Mouse (Mus musculus) limb, embryonic 11.5 days (tissue): Measurements from ENCODE around the gene Tnip1. TPM values are rescaled to one million over a fixed set of nuclear protein-coding genes. Genes with fewer than 3 reads are reported as not detected.

Experiments used
- ATAC-seq: fragments of 200-750 bp; cut with Nextera tagmentation; 2 replicates; pipeline ENCODE4 v1.8.0; 2017; ENCODE audit warnings: low read depth; ENCODE audit not compliant: insufficient number of reproducible peaks, low FRiP score, low TSS enrichment
- DNase-seq: peaks from one replicate; pipeline ENCODE4 v3.0.0-alpha.2; 2015; ENCODE audit warnings: low spot score
- H3K27ac ChIP-seq: fragments of 300-500 bp; sonication (generic); replicated peaks from 2 replicates; pipeline ENCODE4 v1.5.1; 2014; ENCODE audit warnings: low read depth, mild to moderate bottlenecking, low read length
- H3K27me3 ChIP-seq: fragments of 300-500 bp; sonication (generic); 2 replicates; pipeline ENCODE4 v1.6.1; 2014; ENCODE audit warnings: mild to moderate bottlenecking, low read length, mixed read lengths; ENCODE audit not compliant: control insufficient read depth, insufficient read depth
- H3K36me3 ChIP-seq: fragments of 300-500 bp; sonication (generic); 2 replicates; pipeline ENCODE4 v1.6.1; 2014; ENCODE audit warnings: mild to moderate bottlenecking, low read length, moderate library complexity, mixed read lengths; ENCODE audit not compliant: control insufficient read depth, insufficient read depth
- H3K4me1 ChIP-seq: fragments of 300-500 bp; sonication (generic); 2 replicates; pipeline ENCODE4 v1.6.1; 2014; ENCODE audit warnings: low read length, mixed read lengths; ENCODE audit not compliant: control insufficient read depth, insufficient read depth
- H3K4me2 ChIP-seq: fragments of 300-500 bp; sonication (generic); 2 replicates; pipeline ENCODE4 v1.6.1; 2014; ENCODE audit warnings: low read depth, mild to moderate bottlenecking, moderate library complexity; ENCODE audit not compliant: severe bottlenecking
- H3K4me3 ChIP-seq: fragments of 300-500 bp; sonication (generic); 2 replicates; pipeline ENCODE4 v1.5.1; 2014; ENCODE audit warnings: low read depth, low read length
- H3K9ac ChIP-seq: fragments of 300-500 bp; sonication (generic); 2 replicates; pipeline ENCODE4 v1.6.1; 2014; ENCODE audit warnings: mild to moderate bottlenecking, low read length
- H3K9me3 ChIP-seq: fragments of 300-500 bp; sonication (generic); 2 replicates; pipeline ENCODE4 v1.6.1; 2016; ENCODE audit warnings: low read length; ENCODE audit not compliant: control insufficient read depth
- WGBS: fragments of 180-500 bp; shearing (Covaris S2); extraction: QIAGEN DNeasy Blood & Tissue Kit; methylation state at CpG from one replicate; pipeline ENCODE4 v1.1.7; 2014; 5-methylcytosine and 5-hydroxymethylcytosine counted together
- polyA plus RNA-seq: library from polyadenylated mRNA; unstranded; fragments of >200 nt; fragmentation: Nextera tagmentation; extraction: Ambion mirVana; gene quantifications from 2 replicates; pipeline ENCODE4 v1.2.1, GENCODE M21; 2014

Gene Tnip1
- polyA plus RNA-seq, 1 experiment from 2014 or later, result 13.4 TPM

GRCm38 (mm10) chr11:54884197-54884828 lies 78.4 kb downstream of the Tnip1 start:
- H3K4me1 ChIP-seq, result peaks cover 5% of the 10 kb centered on the region; the same call in 1 of the 2 replicates
- no peaks in the 10 kb centered on the region for H3K36me3 ChIP-seq
- H3K27ac ChIP-seq, result no peak overlapping the region
- ATAC-seq (no peak), DNase-seq (no peak)
- H3K9me3 ChIP-seq, result no peaks in the 10 kb centered on the region
- peaks cover 3% of the 10 kb centered on the region; the same call in 1 of the 2 replicates for H3K27me3 ChIP-seq
- H3K4me3 ChIP-seq, result no peak overlapping the region
- H3K4me2 ChIP-seq, result no peak overlapping the region
- no peak overlapping the region for H3K9ac ChIP-seq
- WGBS, result 74% methylated on average over 5 of the region's 5 CpGs

GRCm38 (mm10) chr11:54882671-54883070 lies 80.0 kb downstream of the Tnip1 start:
- 34% methylated on average over 8 of the region's 8 CpGs for WGBS
- peaks cover 5% of the 10 kb centered on the region; the same call in 1 of the 2 replicates for H3K4me1 ChIP-seq
- H3K4me2 ChIP-seq, result no peak overlapping the region
- no peak for DNase-seq
- no peaks in the 10 kb centered on the region for H3K9me3 ChIP-seq
- no peak overlapping the region for H3K4me3 ChIP-seq
- H3K36me3 ChIP-seq, result no peaks in the 10 kb centered on the region
- peaks cover 1% of the 10 kb centered on the region; the same call in 1 of the 2 replicates for H3K27me3 ChIP-seq
- ATAC-seq, result no peak
- no peak overlapping the region for H3K9ac ChIP-seq
- H3K27ac ChIP-seq, result no peak overlapping the region

GRCm38 (mm10) chr11:54881051-54881474 lies 81.7 kb downstream of the Tnip1 start:
- no peak overlapping the region for H3K4me3 ChIP-seq
- no peak overlapping the region for H3K27ac ChIP-seq
- H3K36me3 ChIP-seq, result no peaks in the 10 kb centered on the region
- H3K4me2 ChIP-seq, result no peak overlapping the region
- DNase-seq, result no peak
- no peaks in the 10 kb centered on the region for H3K9me3 ChIP-seq
- 11% methylated on average over 2 of the region's 2 CpGs for WGBS
- no peak for ATAC-seq
- H3K4me1 ChIP-seq, result peaks cover 5% of the 10 kb centered on the region; the same call in 1 of the 2 replicates
- no peaks in the 10 kb centered on the region for H3K27me3 ChIP-seq
- no peak overlapping the region for H3K9ac ChIP-seq

DNA sequence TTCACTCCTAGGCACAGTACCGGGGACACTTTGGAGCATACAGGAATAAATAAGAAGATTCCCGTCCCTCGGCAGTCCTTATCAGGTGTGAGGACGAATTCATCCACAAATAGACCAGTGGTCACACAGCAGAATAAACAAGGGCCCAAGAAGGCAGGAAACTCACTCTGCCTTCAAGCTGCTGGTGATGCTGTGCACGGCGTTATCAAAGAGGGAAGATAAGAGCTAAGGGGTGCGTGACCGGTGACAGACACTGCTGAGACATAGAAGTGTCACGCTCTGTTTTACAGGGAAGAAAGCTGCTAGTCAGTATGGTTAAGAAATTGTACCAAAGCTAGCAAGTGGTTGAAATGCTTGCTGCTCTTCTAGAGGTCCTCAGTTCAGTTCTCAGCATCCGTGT lies 82.8 kb downstream of the Tnip1 start:
- Histone ChIP-seq H3K9me3 (no peaks in the 10 kb centered on the region), H3K4me2 (no peak overlapping the region), H3K9ac (no peak overlapping the region), H3K4me3 (no peak overlapping the region), H3K36me3 (no peaks in the 10 kb centered on the region), H3K27me3 (no peaks in the 10 kb centered on the region), H3K4me1 (peaks cover 4% of the 10 kb centered on the region; the same call in 1 of the 2 replicates), H3K27ac (no peak overlapping the region)
- ATAC-seq, result no peak
- DNase-seq, result no peak
- WGBS, result 80% methylated on average over 10 of the region's 10 CpGs

DNA sequence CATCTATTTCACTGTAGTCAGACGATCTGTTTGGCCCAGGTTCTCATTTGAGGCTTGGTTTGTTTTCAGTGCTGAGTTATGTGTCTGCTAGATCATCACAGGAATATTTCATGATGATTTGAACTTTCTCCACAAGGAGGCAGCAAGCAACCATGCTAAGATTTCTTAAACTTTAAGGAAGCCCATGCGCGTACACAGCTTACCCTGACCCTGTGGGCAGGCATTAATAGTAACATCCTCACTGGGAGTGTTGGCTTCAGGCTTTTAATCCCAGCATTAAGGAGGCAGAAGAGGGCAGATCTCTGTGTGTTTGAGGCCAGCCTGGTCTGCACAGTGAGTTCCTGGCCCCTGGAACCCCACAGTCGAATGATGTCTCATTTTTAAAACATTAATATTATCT lies 83.3 kb downstream of the Tnip1 start:
- ATAC-seq (no peak), DNase-seq (peak; percentile 45)
- Histone ChIP-seq H3K4me1 (no peaks in the 10 kb centered on the region), H3K27me3 (no peaks in the 10 kb centered on the region), H3K9me3 (no peaks in the 10 kb centered on the region), H3K4me3 (no peak overlapping the region), H3K4me2 (no peak overlapping the region), H3K36me3 (no peaks in the 10 kb centered on the region), H3K27ac (no peak overlapping the region), H3K9ac (no peak overlapping the region)
- WGBS, result 43% methylated on average over 4 of the region's 4 CpGs

DNA sequence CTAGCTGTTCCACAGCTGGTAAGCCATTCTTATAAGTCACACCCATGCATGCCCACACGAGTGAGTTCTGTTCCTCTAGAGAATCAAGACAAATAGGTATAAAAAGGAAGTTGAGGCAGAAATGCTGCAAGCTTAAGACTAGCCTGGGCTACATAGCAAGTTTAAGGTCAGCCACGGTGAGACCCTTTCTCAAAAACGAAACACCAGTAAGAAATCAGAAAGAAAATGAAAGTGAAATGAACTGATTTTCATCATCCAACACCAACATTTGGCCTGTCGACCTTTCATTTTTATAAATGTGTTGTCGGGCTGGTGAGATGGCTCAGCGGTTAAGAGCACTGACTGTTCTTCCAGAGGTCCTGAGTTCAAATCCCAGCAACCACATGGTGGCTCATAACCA lies 83.8 kb downstream of the Tnip1 start:
- Histone ChIP-seq H3K27me3 (no peaks in the 10 kb centered on the region), H3K4me3 (no peak overlapping the region), H3K9me3 (no peaks in the 10 kb centered on the region), H3K4me1 (no peaks in the 10 kb centered on the region), H3K27ac (no peak overlapping the region), H3K9ac (no peak overlapping the region), H3K4me2 (no peak overlapping the region), H3K36me3 (no peaks in the 10 kb centered on the region; the same call in 1 of the 2 replicates)
- no peak for ATAC-seq
- no peak for DNase-seq
- 78% methylated on average over 6 of the region's 6 CpGs for whole genome bisulfite sequencing

DNA sequence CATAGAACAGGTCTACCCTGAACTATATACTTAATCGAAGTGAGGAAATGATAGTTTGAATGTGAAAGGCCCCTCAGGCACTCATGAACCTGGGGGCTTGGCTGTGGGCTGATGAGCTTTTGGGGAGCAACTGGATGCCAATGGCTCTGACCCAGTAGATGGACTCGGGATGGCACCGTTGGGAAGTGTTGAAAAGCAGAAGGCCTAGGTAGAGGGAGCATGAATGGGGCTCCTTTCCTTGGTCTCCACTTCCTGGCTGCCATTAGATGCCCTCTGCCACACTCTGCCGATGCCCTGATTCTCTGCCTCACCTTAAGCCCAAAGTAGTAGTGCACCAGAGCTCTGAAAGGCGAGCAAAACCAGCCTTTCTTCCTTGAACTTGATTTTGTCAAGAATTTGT lies 86.7 kb downstream of the Tnip1 start:
- H3K9me3 ChIP-seq, result no peaks in the 10 kb centered on the region
- ATAC-seq, result no peak
- no peak for DNase-seq
- no peak overlapping the region for H3K4me3 ChIP-seq
- no peak overlapping the region for H3K4me2 ChIP-seq
- H3K4me1 ChIP-seq, result no peaks in the 10 kb centered on the region
- no peaks in the 10 kb centered on the region for H3K27me3 ChIP-seq
- H3K36me3 ChIP-seq, result peaks cover 2% of the 10 kb centered on the region
- no peak overlapping the region for H3K9ac ChIP-seq
- WGBS, result 86% methylated on average over 5 of the region's 5 CpGs
- H3K27ac ChIP-seq, result no peak overlapping the region

- Histone ChIP-seq H3K27ac (no peak overlapping the region), H3K27me3 (no peaks in the 10 kb centered on the region), H3K4me3 (no peak overlapping the region), H3K9ac (no peak overlapping the region), H3K4me2 (no peak overlapping the region), H3K36me3 (peaks cover 2% of the 10 kb centered on the region), H3K9me3 (no peaks in the 10 kb centered on the region), H3K4me1 (no peaks in the 10 kb centered on the region)
- WGBS, result 89% methylated on average over 7 of the region's 7 CpGs
- ATAC-seq, result no peak
- DNase-seq, result no peak
Measured at GRCm38 (mm10) chr11:54871831-54872537, 90.7 kb downstream of the Tnip1 start.
